Mouse (Mus musculus): Measurements from ENCODE around the gene Serpinb9f.
"Not testable (repeated sequence)": the region's sequence is repeated elsewhere in the genome, so short reads cannot be mapped to it uniquely, and the experiment has no call there.

Serpinb9f gene

DNA sequence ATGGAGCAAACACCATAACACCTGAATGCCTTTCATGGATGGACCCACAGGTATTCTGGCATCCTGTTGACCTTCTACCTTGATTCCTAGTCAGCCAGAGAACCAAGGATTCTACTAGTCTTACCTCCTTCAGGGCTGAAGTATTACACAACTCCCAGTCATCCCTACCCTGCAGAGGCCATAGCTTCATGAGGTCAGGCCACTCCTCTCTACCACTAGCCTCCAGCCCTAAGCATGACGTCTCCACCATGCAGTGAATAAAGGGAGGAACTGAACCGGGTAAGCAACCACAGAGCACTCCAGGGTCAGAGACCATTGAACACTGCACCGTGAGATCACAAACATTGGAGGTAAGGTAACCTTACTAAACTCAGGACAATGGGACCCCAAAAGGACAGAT, at the start of gene Serpinb9f:
Gene Serpinb9f (plus strand): TSS at position 301 of the 400 bp plus-strand sequence.
- DNase-seq (ENCODE audit: low spot score) = not testable (repeated sequence)

DNA sequence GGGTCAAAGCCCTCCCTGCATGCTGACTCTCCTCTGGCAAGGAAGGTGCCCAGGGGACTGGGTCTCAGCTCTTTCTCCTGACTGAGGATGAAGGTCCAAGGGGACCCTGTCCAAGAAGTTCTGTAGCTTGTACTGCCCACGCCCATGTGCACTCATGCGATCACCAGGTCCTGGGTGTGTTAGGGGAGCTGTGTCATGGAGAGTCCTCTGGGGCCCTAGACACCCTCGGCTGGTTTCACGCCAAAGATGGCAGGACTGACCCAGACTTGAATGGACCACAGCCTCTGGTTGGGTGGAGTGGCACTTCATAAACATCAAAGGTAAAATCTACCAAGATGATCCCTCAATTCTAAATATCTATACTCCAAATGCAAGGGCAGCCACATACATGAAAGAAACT, 15.2 kb upstream of the Serpinb9f start:
- DNase-seq (ENCODE audit: low spot score) = not testable (repeated sequence)

DNA sequence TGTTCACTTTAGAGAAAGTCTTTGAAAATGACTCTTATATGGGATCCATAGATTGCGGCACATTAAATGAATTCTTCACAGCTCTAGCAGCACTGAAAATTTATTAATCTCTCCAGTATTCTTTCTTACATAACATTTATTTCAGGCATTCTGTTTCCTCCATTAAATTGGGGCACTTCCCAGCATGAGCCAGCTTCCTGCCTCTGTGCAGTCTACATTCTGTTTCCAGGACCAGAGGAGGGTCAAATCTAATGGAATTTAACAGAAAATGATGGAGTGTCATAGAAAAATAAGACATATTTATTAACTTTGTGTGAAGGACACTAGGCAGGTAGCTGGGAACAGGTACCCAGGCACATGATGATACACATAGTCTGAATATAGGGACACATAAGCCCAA, 32.8 kb downstream of the Serpinb9f start:
- DNase-seq (ENCODE audit: low spot score) = not testable (repeated sequence)

Data from spleen, adult 12 weeks (tissue).